Mouse (Mus musculus) left cerebral cortex, postnatal 25 days (tissue): ENCODE measurements around the gene Wfdc11. TPM values are rescaled to one million over a fixed set of nuclear protein-coding genes. Genes with fewer than 3 reads are reported as not detected.
"Not testable (repeated sequence)": the region's sequence is repeated elsewhere in the genome, so short reads cannot be mapped to it uniquely, and the experiment has no call there.

ENCODE experiments used
- DNase-seq, 2 experiments: peaks; one replicate each; pipeline ENCODE4 v3.0.0; 2022; ENCODE audit warnings: low spot score in 2 of 2, mixed read lengths in 1 of 2
- intact Hi-C: fragments of 180-260 bp; cut with DNase I; formaldehyde crosslinking; loops from one replicate; pipeline ENCODE4 v1.15.1; 2025
- total RNA-seq, 2 experiments: library from RNA; stranded (reverse); gene quantifications; 2 replicates each; pipeline ENCODE4 v1.2.3; 2021

Gene Wfdc11
- total RNA-seq = not detected

DNA sequence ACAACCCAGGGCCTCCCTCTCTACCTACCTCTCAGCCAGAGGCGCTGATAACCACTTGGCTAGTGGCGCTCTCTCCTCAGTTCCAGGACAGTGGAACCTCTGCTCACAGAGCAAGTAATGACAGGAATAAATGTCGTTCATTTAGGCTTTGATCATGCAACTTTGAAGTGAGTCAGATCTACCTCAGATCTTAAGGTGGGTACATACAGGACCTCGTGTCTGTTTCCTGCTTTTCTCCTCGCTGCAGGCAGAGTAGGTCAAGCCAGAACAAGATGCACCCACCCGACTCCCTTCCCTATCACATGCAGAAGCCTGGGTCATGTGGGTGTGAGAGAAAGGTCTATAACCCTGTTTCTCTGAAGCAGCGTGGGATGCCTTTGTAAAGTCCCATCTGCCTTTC is at the start of gene Wfdc11:
Wfdc11 (minus strand) TSS at position 101 of the 400 bp plus-strand sequence.
- peak in 1 of 2 experiments; percentile 36 for DNase-seq

DNA sequence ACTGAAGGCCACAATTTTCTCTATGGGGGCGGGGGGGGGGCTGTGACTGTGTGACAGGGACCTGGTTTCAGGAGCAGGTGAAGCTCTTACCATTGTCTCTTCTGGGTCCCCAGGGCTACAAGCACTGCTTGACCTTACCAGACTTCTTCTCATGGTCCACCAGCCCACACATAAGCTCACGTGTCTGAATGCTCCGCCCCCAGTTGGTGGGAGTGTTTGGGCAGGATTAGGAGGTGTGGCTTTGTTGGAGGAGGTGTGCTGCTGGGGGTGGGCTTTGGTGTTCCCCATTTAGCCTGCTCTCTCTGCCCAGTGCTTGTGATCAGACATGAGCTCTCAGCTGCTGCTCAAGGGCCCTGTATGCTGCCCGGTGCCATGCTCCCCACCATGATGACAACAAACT is 49.4 kb upstream of the Wfdc11 start:
- intact Hi-C loops = no loop called here
- no peak for DNase-seq

More for the DNA sequence above, at the start of gene Wfdc11:
- intact Hi-C loops = no loop called here

DNA sequence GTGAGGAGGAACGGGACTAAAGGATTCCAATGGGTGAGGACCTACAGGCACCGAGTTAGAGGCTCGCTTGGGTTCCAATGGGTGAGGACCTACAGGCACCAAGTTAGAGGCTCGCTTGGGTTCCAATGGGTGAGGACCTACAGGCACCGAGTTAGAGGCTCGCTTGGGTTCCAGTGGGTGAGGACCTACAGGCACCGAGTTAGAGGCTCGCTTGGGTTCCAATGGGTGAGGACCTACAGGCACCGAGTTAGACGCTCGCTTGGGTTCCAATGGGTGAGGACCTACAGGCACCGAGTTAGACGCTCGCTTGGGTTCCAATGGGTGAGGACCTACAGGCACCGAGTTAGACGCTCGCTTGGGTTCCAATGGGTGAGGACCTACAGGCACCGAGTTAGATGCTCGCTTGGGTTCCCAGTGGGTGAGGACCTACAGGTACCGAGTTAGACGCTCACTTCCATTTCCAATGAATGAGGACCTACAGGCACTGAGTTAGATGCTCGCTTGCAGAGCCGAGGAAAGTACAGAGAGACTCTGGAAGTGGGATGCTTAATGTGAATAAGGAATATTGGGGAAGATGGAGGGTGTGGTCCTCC is 42.4 kb upstream of the Wfdc11 start:
- DNase-seq, intact Hi-C loops: not testable (repeated sequence)

DNA sequence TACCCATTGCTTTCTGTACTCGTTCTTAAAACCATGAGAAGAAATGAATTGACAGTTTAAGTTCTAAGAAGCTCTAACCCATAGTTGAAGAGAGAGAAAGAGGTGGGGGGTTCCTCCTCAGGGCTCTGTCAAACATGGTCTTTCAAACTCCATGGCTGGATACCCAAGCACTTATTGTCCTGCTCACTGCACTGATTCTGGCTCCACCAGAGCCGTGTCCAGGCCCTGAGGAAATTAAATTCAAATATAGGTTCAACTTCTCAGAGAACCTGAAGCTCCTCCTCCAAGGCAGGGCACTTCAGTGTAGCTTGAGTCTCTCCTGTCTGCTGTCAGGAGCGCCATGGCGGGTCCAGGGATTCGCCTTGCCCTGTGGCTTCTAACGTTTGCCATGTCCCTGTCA is 41.1 kb upstream of the Wfdc11 start, which contains the start of gene Spint5:
Spint5 (plus strand) TSS at position 301 of the 400 bp plus-strand sequence.
- intact Hi-C loops = no loop called here
- DNase-seq = no peak

GRCm38 (mm10) chr2:164705991-164706390 is 32.1 kb upstream of the Wfdc11 start:
- DNase-seq = no peak
- intact Hi-C loops = no loop called here

- intact Hi-C loops = no loop called here
- DNase-seq = no peak
These were observed 31.4 kb upstream of the Wfdc11 start for GRCm38 (mm10) chr2:164705328-164705727.

DNA sequence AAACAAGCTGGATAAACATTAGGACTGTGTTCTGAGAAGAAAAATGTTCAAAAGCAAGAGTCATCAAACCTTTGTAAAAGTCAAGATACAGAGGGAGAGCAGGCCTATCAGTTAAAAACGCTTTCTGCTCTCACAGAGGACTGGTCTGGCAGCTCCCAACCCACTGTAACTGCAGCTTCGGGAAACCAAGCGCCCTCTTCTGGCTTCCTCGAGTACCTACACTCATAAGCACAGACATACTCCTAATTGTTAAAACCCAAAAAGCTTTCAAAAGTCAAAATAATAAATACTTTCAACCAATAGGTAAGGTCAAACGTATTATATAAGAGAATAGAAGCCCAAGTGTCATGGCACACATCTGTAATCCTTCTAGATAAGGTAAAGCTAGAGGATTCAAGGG is 30.3 kb upstream of the Wfdc11 start:
- intact Hi-C loops = no loop called here

DNA sequence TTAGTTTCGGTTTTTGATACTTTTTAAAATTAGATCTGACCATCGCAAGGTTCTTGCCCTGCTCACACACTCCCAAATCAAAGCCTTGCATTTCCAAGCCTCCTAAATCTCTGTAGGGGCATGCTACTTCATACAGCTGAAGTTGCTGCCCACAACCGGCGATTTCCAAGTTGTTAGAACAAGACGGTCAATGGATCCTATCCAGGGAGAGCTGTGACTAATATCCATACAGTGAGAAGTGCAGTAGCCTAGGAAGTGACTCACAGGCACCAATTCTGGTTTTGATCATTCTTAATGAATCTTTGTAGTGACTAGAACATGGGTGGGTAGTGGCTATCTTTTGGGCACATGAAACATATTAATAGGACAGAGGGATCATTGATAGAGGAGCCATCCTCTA is 27.9 kb upstream of the Wfdc11 start:
- DNase-seq = peak in 1 of 2 experiments; percentile 12
- intact Hi-C loops = no loop called here

More for the DNA sequence above, 30.3 kb upstream of the Wfdc11 start:
- no peak for DNase-seq

- no peak for DNase-seq
- intact Hi-C loops = no loop called here
These were observed 27.1 kb upstream of the Wfdc11 start for GRCm38 (mm10) chr2:164700959-164701358.

GRCm38 (mm10) chr2:164698201-164698600 is 24.3 kb upstream of the Wfdc11 start, which contains the start of gene Spint4:
Gene Spint4 (plus strand): TSS chr2:164698501.
- intact Hi-C loops = no loop called here
- no peak for DNase-seq

DNA sequence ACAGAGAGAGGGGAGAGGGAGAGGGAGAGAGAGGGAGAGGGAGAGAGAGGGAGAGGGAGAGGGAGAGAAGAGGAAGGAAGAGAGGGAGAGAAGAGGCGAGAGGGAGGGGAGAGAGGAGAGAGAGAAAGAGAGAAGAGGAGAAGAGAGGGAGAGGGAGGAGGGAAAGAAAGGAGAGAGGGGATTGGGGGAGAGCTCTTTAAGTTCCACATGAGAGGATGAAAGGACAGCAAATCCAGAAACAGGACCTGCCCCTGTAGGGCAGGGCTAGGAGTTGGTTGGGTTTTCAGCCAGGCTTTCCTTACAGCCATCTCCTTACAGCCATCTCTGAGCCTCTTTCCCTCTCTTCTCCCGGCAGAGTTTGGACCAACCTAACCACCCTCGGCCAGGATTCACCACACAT is 10.9 kb upstream of the Wfdc11 start, which contains the start of gene Wfdc13:
Wfdc13 (plus strand) TSS at position 301 of the 400 bp plus-strand sequence.
- intact Hi-C loops = no loop called here

DNA sequence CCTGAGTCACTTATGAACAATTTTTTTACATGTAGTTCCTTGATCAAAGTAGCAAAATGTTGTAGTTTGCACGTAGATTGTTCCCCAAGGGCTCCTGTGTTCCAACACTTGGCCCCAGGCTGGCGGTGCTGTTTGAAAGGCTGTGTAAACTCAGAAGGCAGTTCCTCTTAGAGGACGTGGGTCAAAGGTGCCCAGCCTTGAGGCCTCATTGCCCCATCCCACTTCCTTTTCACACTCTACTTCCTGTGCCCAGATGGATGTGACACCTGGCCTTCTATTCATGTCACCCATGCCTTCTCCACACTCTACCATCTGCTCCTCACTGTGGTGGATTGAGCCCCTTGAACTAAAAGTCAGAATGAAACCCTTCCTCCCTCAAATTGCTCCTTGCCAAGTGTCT is 6.0 kb upstream of the Wfdc11 start:
- intact Hi-C loops = loop anchor here (2.0 kb wide), 1 partner anchor 47 kb away; no protein-coding TSS in a partner anchor

More for the DNA sequence above, 10.9 kb upstream of the Wfdc11 start, which contains the start of gene Wfdc13:
- no peak for DNase-seq

GRCm38 (mm10) chr2:164678848-164679625 is 5.2 kb upstream of the Wfdc11 start:
- peak; percentile 50 to 60 for DNase-seq
- intact Hi-C loops = loop anchor here (2.0 kb wide), 1 partner anchor 48 kb away; no protein-coding TSS in a partner anchor

More for the DNA sequence above, 6.0 kb upstream of the Wfdc11 start:
- no peak for DNase-seq

- DNase-seq = no peak
- intact Hi-C loops = no loop called here
These were observed 3.2 kb upstream of the Wfdc11 start for GRCm38 (mm10) chr2:164676916-164677685.

DNA sequence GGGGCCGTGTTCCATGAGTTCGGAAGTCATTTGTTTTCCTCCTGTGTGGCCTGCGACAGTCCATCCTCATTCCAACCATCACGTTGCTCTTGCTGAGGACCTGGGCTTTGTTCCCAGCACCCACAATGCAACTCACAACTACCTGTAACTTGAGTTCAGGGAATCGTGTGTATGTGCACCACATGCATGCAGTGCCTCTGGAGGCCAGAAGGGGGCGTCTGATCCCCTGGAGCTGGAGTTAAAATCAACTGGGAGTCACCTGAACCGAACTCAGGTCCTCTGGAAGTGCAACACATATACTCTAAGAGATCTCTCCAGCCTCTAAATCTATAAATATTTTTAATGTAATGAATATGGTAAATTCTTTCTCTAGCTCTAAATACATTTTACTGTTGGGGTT is 2.2 kb upstream of the Wfdc11 start:
- no peak for DNase-seq
- intact Hi-C loops = no loop called here

GRCm38 (mm10) chr2:164670938-164671337 is 2.9 kb downstream of the Wfdc11 start:
- no peak for DNase-seq
- intact Hi-C loops = no loop called here

DNA sequence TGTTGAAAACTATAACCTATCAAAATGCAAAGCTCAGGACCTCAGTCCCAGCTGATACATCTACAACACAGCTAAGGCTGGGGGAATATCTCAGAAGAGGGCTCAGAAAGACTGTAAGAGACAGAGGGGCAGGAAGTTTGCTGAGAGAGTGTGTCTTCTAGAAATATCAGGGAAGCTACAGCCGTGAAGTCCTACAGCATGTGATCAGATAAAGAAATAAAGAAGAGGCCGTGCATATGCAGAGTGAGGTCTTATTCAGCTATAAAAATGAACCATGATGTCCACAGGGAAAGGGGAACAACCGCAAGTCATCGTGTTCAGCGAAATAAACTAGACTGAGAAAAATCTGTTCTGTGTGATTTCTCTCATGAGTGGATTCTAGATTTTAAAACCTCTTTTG is 3.6 kb downstream of the Wfdc11 start:
- DNase-seq = no peak

DNA sequence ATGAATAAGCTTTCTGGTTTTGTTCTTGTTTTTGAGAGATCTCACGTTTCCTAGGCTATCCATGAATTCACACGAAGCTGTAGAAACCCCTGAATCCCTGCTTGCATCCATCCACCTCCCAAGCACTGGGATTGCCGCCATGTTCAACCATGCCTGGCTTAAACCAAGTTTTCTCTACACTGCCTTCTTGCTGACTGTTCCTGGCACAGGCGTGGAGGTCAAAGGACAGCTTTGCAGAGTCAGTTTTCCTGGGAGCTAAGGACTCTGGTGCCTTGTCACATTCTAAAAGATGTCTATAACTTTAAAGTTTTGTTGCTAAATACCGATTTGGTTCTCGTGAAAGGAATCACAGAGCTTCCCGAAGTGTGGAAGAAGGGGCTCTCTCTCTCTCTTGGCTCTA is 9.0 kb downstream of the Wfdc11 start:
- intact Hi-C loops = no loop called here
- no peak for DNase-seq

More for the DNA sequence above, 3.6 kb downstream of the Wfdc11 start:
- intact Hi-C loops = no loop called here

DNA sequence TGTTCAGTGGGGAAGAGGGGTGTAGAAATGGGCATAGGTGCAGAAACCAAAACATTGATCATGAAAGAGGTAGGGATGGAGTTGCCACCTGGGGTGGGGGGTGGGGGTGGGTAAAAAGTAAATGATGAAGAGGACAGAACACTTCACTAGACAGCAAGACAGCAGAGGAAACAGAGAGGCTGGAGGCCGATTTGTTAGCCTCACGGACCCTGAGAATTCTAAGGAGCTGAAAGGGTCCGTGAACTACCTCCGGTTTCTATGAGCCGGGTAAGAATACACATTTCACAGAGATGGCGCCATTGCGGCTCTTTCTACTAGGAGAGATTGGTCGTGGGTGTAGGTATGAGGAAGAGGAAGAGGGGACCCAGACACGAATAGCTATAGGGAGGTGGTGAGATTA is 17.4 kb downstream of the Wfdc11 start, which contains the start of gene Wfdc9:
Wfdc9 (minus strand) TSS at position 101 of the 400 bp plus-strand sequence.
- DNase-seq = no peak
- intact Hi-C loops = no loop called here

GRCm38 (mm10) chr2:164655858-164656257 is 18.0 kb downstream of the Wfdc11 start, which contains the start of gene Wfdc10:
Gene Wfdc10 (plus strand): TSS chr2:164656046.
- intact Hi-C loops = no loop called here
- DNase-seq = peak in 1 of 2 experiments; percentile 3
